Mouse (Mus musculus): ENCODE data around the gene Gja8.

- no peak for TF ChIP-seq POLR2A (IDR thresholded peaks at IDR 0.05; ENCODE audit: extremely low read depth, insufficient read depth, low read length)
- no peak for TF ChIP-seq CTCF (IDR thresholded peaks at IDR 0.05; ENCODE audit: extremely low read depth, insufficient read depth, low read length)
Observed at GRCm38 (mm10) chr3:96925920-96926319, at the start of gene Gja8.
